Mouse (Mus musculus) stomach, embryonic 15.5 days (tissue): ENCODE measurements around the gene Brca1. TPM values are rescaled to one million over a fixed set of nuclear protein-coding genes. Genes with fewer than 3 reads are reported as not detected.
A peak's percentile ranks its signal among the peaks of the same experiment; 100 is the strongest.
"Not testable (repeated sequence)": the region's sequence is repeated elsewhere in the genome, so short reads cannot be mapped to it uniquely, and the experiment has no call there.

Source experiments
- ATAC-seq: fragments of 200-750 bp; cut with Nextera tagmentation; 2 replicates; pipeline ENCODE4 v1.8.0; 2017; ENCODE audit warnings: low read depth, moderate number of reproducible peaks, moderate TSS enrichment; ENCODE audit not compliant: insufficient read depth, low FRiP score
- H3K27ac ChIP-seq: fragments of 300-500 bp; sonication (generic); 2 replicates; pipeline ENCODE4 v1.5.1; 2015; ENCODE audit warnings: mild to moderate bottlenecking, inconsistent platforms
- H3K27me3 ChIP-seq: fragments of 300-500 bp; sonication (generic); replicated peaks from 2 replicates; pipeline ENCODE4 v1.6.1; 2015; ENCODE audit warnings: inconsistent platforms
- H3K36me3 ChIP-seq: fragments of 300-500 bp; sonication (generic); 2 replicates; pipeline ENCODE4 v1.6.1; 2015; ENCODE audit warnings: inconsistent platforms
- H3K4me1 ChIP-seq: fragments of 300-500 bp; sonication (generic); 2 replicates; pipeline ENCODE4 v1.6.1; 2015; ENCODE audit warnings: inconsistent platforms
- H3K4me2 ChIP-seq: fragments of 300-500 bp; sonication (generic); 2 replicates; pipeline ENCODE4 v1.6.1; 2015; ENCODE audit warnings: mild to moderate bottlenecking, inconsistent platforms
- H3K4me3 ChIP-seq: fragments of 300-500 bp; sonication (generic); replicated peaks from 2 replicates; pipeline ENCODE4 v1.5.1; 2015; ENCODE audit warnings: inconsistent platforms
- H3K9ac ChIP-seq: fragments of 300-500 bp; sonication (generic); 2 replicates; pipeline ENCODE4 v1.6.1; 2015; ENCODE audit warnings: inconsistent platforms
- H3K9me3 ChIP-seq: fragments of 300-500 bp; sonication (generic); 2 replicates; pipeline ENCODE4 v1.6.1; 2016; ENCODE audit warnings: inconsistent platforms
- WGBS: fragments of 180-500 bp; shearing (Covaris S2); methylation state at CpG from one replicate; pipeline ENCODE4 v1.1.7; 2015; 5-methylcytosine and 5-hydroxymethylcytosine counted together
- polyA plus RNA-seq: library from polyadenylated mRNA; unstranded; fragments of >200 nt; fragmentation: Nextera tagmentation; extraction: Ambion mirVana; gene quantifications from 2 replicates; pipeline ENCODE4 v1.2.1, GENCODE M21; 2015

The Brca1 gene
- polyA plus RNA-seq, 1 experiment from 2014 or later, result 11.8 TPM

DNA sequence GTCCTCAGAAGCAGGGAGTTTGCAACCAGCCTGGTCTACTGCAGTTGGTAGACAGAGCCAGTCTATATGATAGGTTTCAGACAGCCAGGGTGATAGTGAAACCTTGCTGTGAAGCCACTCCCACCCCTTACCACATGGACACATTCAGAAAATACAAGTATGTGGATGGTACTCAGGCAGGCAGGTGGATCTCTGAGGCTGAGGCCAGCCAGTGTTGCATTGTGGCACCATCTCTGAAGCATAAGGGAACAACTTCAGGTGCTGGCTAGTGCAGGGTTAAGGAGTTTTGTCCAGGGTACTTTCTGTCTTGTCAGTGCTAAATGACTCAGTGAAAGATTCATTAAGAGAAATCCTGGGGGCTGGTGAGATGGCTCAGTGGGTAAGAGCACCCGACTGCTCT, 105.4 kb downstream of the Brca1 start:
- peaks cover 20% of the 10 kb centered on the region for H3K36me3 ChIP-seq
- H3K4me1 ChIP-seq, result peaks cover 23% of the 10 kb centered on the region
- H3K27ac ChIP-seq, result no peak overlapping the region
- H3K9ac ChIP-seq, result no peak overlapping the region
- H3K27me3 ChIP-seq, result no peaks in the 10 kb centered on the region
- ATAC-seq, result no peak
- no peaks in the 10 kb centered on the region for H3K9me3 ChIP-seq
- H3K4me2 ChIP-seq, result no peak overlapping the region
- 83% methylated on average over 1 of the region's 1 CpGs for WGBS
- H3K4me3 ChIP-seq, result no peak overlapping the region

DNA sequence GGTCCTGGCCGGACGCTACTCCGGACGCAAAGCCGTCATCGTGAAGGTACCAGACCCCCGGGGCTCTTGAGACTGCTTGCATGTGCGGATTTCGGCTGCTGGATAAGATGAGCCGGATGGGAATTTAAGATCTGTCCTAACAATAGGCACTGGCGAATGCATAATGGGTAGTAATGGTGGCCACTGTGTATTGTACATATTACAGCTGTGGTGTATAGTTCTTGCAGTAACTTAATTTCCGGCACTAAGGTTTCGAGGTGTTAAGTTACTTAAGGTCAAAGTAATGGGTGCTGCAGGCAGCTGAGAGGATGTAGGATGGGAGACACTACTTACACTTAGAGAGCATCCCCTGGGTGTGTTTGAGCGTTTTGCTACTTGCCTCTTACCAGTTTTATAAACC, 109.0 kb downstream of the Brca1 start:
- Histone ChIP-seq H3K9ac (peak overlapping the region; percentile 89), H3K9me3 (no peaks in the 10 kb centered on the region), H3K4me2 (peak overlapping the region; percentile 88), H3K27ac (peak overlapping the region; percentile 84), H3K36me3 (peaks cover 20% of the 10 kb centered on the region), H3K4me3 (peak overlapping the region; percentile 81), H3K27me3 (no peaks in the 10 kb centered on the region), H3K4me1 (peaks cover 12% of the 10 kb centered on the region; the same call in 1 of the 2 replicates)
- under 1% methylated on average over 14 of the region's 14 CpGs for WGBS
- ATAC-seq, result no peak

- Histone ChIP-seq H3K36me3 (peaks cover 20% of the 10 kb centered on the region), H3K4me1 (peaks cover 12% of the 10 kb centered on the region; the same call in 1 of the 2 replicates), H3K9ac (peak within 1 kb of the TSS; percentile 89), H3K27me3 (no peaks in the 10 kb centered on the region), H3K4me3 (peak within 1 kb of the TSS; percentile 81), H3K4me2 (peak within 1 kb of the TSS; percentile 88), H3K9me3 (no peaks in the 10 kb centered on the region), H3K27ac (peak within 1 kb of the TSS; percentile 84)
- WGBS, result under 1% methylated on average over 42 of the region's 42 CpGs
- peak; percentile 99 for ATAC-seq
These were observed 109.5 kb downstream of the Brca1 start, which contains the start of gene Rpl27 for GRCm38 (mm10) chr11:101442127-101442693. Gene Rpl27, plus strand, starts transcription at chr11:101442298.

DNA sequence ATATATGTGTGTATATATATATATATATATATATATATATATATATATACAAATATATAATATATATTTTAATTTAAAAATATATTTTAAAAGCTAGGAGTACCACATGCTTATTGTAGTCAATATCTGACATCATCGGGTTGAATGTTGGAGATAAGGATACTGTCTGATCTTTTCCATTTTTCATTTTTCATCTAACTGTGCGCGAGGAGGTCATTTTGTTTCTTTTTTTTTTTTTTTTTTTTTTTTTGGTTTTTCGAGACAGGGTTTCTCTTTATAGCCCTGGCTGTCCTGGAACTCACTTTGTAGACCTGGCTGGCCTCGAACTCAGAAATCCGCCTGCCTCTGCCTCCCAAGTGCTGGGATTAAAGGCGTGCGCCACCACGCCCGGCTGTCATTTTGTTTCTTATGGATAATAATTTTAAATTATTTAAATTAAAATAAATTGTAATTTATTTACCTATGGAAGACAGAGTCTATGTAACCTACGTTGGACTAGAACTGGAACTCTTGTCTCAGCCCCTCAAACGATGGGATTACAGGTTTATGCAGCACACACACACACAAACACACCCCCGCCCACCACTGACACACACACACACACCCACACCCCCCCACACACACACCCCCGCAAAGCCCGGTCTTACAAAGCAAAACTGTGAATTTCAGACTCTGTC, 110.2 kb downstream of the Brca1 start:
- not testable (repeated sequence) for H3K27ac ChIP-seq, H3K9ac ChIP-seq, ATAC-seq, H3K9me3 ChIP-seq, H3K27me3 ChIP-seq
- peaks cover 20% of the 10 kb centered on the region for H3K36me3 ChIP-seq
- H3K4me3 ChIP-seq, result peak overlapping the region; percentile 81
- H3K4me2 ChIP-seq, result peak overlapping the region; percentile 52
- WGBS, result 32% methylated on average over 15 of the region's 15 CpGs
- H3K4me1 ChIP-seq, result peaks cover 12% of the 10 kb centered on the region; the same call in 1 of the 2 replicates

Other genes starting within 250 kb of the Brca1 start
- gene Becn1, start 249.7 kb downstream of the Brca1 start, polyA plus RNA-seq, result 135 and 142 TPM in 2 replicates
- gene Psme3, start 235.7 kb downstream of the Brca1 start, polyA plus RNA-seq, result 125 and 136 TPM in 2 replicates
- 1.3 and 1.4 TPM in 2 replicates for gene Aoc2, start 226.9 kb downstream of the Brca1 start, polyA plus RNA-seq
- gene Aoc3, start 221.3 kb downstream of the Brca1 start, polyA plus RNA-seq, result 2.0 and 3.0 TPM in 2 replicates
- 0.06 and 0.09 TPM in 2 replicates for gene G6pc, start 184.4 kb downstream of the Brca1 start, polyA plus RNA-seq
- gene Aarsd1, start 134.3 kb downstream of the Brca1 start, polyA plus RNA-seq, result 58.5 and 69.5 TPM in 2 replicates
- 6.9 and 12.3 TPM in 2 replicates for gene Gm27029, start 127.2 kb downstream of the Brca1 start, polyA plus RNA-seq
- gene Rundc1, start 126.9 kb downstream of the Brca1 start, polyA plus RNA-seq, result 20.7 and 20.8 TPM in 2 replicates
- 14.5 and 17.5 TPM in 2 replicates for gene Ptges3l, start 126.6 kb downstream of the Brca1 start, polyA plus RNA-seq
- gene Rpl27, start 109.7 kb downstream of the Brca1 start, polyA plus RNA-seq, result 284 and 331 TPM in 2 replicates
- gene Ifi35, start 103.5 kb downstream of the Brca1 start, polyA plus RNA-seq, result 24.2 and 24.5 TPM in 2 replicates
- gene Rnd2, start 87.0 kb downstream of the Brca1 start, polyA plus RNA-seq, result 16.0 and 17.1 TPM in 2 replicates
- gene Vat1, start 85.7 kb downstream of the Brca1 start, polyA plus RNA-seq, result 59.3 and 62.3 TPM in 2 replicates
- gene Nbr1, start 194 bp upstream of the Brca1 start, polyA plus RNA-seq, result 56.4 and 68.3 TPM in 2 replicates
- 9.8 and 10.1 TPM in 2 replicates for gene Tmem106a, start 30.3 kb upstream of the Brca1 start, polyA plus RNA-seq
- not detected in 2 replicates for gene Gm11634, start 47.3 kb upstream of the Brca1 start, polyA plus RNA-seq
- 37.6 and 39.6 TPM in 2 replicates for gene Rdm1, start 75.2 kb upstream of the Brca1 start, polyA plus RNA-seq
- 7.6 and 7.7 TPM in 2 replicates for gene Arl4d, start 113.6 kb upstream of the Brca1 start, polyA plus RNA-seq
- 27.4 and 28.1 TPM in 2 replicates for gene Dhx8, start 181.0 kb upstream of the Brca1 start, polyA plus RNA-seq
- 6.8 and 9.0 TPM in 2 replicates for gene Etv4, start 233.4 kb upstream of the Brca1 start, polyA plus RNA-seq